Mouse (Mus musculus) thymus, adult 2 months (tissue): ENCODE results near the gene Steap3. TPM values are rescaled to one million over a fixed set of nuclear protein-coding genes. Genes with fewer than 3 reads are reported as not detected.

ENCODE experiments used
- DNase-seq: peaks from one replicate; pipeline ENCODE4 v3.0.0; 2021
- H3K27ac ChIP-seq: fragments of 200-500 bp; 2 replicates; pipeline ENCODE4 v1.5.1; 2012; ENCODE audit warnings: low read length, control low read depth; ENCODE audit not compliant: control insufficient read depth, insufficient read depth
- H3K27me3 ChIP-seq: fragments of 200-500 bp; 2 replicates; pipeline ENCODE4 v1.6.1; 2012; ENCODE audit warnings: mild to moderate bottlenecking, low read length, moderate library complexity, mixed read lengths; ENCODE audit not compliant: control insufficient read depth, insufficient read depth
- H3K36me3 ChIP-seq: fragments of 200-500 bp; 2 replicates; pipeline ENCODE4 v1.6.1; 2012; ENCODE audit warnings: mild to moderate bottlenecking, low read length, moderate library complexity; ENCODE audit not compliant: control insufficient read depth, insufficient read depth
- H3K4me1 ChIP-seq: fragments of 200-500 bp; replicated peaks from 2 replicates; pipeline ENCODE4 v1.6.1; 2012; ENCODE audit warnings: low read length; ENCODE audit not compliant: control insufficient read depth, insufficient read depth
- H3K4me3 ChIP-seq: fragments of 200-500 bp; 2 replicates; pipeline ENCODE4 v1.5.1; 2012; ENCODE audit warnings: mild to moderate bottlenecking, low read length, control low read depth, moderate library complexity; ENCODE audit not compliant: control insufficient read depth, insufficient read depth
- CTCF ChIP-seq: fragments of 200-500 bp; IDR thresholded peaks from 2 replicates; pipeline ENCODE4 v1.5.1; 2012; ENCODE audit warnings: mild to moderate bottlenecking, control low read depth, low read length, moderate library complexity, borderline replicate concordance; ENCODE audit not compliant: control insufficient read depth, poor library complexity, insufficient read depth; ENCODE audit errors: extremely low read depth
- POLR2A ChIP-seq: fragments of 200-500 bp; IDR thresholded peaks from 2 replicates; pipeline ENCODE4 v1.6.1; 2012; ENCODE audit warnings: mild to moderate bottlenecking, low read length, control low read depth, moderate library complexity; ENCODE audit not compliant: control insufficient read depth, poor library complexity, insufficient read depth; ENCODE audit errors: extremely low read depth
- WGBS: fragments of 180-500 bp; shearing (Covaris S2); methylation state at CpG from one replicate; pipeline ENCODE4 v1.1.7; 2018; 5-methylcytosine and 5-hydroxymethylcytosine counted together
- polyA plus RNA-seq: library from polyadenylated mRNA; depleted of rRNA; stranded (reverse); fragments of >200 nt; gene quantifications from 2 replicates; pipeline ENCODE4 v1.2.3, GENCODE M21; 2012

The Steap3 gene
- polyA plus RNA-seq, 1 experiment = 24.2 TPM

- no peak overlapping the region for H3K27ac ChIP-seq
- H3K27me3 ChIP-seq = no peaks in the 10 kb centered on the region
- H3K4me3 ChIP-seq = no peak overlapping the region
- H3K36me3 ChIP-seq = no peaks in the 10 kb centered on the region
- no peak for DNase-seq
- no peaks in the 10 kb centered on the region for H3K4me1 ChIP-seq
- no peak for TF ChIP-seq CTCF
- no peak for TF ChIP-seq POLR2A
- WGBS = 98% methylated on average over 2 of the region's 2 CpGs
These were observed 82.2 kb downstream of the Steap3 start for GRCm38 (mm10) chr1:120190300-120190699.

DNA sequence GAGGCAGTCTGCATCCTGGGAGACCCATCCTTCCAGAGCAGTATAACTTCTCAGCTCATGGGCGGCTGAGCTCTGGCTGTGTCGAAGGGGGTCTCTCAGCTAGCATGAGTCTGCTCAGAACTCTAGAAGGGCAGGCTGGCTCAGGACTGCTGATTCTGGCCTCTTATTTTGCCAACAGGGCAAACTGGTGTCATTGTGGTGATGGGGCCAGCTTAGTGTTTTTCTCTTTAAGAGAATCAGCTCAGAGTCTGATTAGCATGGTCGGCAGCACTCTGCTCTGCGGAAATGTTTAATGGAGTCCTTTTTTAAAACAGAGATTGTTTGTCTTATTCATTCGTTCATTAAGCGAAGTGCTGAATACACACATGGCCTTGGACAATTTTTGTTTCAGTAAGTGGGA, 83.3 kb downstream of the Steap3 start:
- Histone ChIP-seq H3K4me3 (no peak overlapping the region), H3K4me1 (no peaks in the 10 kb centered on the region), H3K27ac (no peak overlapping the region), H3K27me3 (no peaks in the 10 kb centered on the region), H3K36me3 (no peaks in the 10 kb centered on the region)
- no peak for TF ChIP-seq CTCF
- TF ChIP-seq POLR2A = no peak
- over 99% methylated on average over 6 of the region's 6 CpGs for WGBS
- DNase-seq = no peak

- no peak overlapping the region for H3K27ac ChIP-seq
- H3K36me3 ChIP-seq = no peaks in the 10 kb centered on the region
- WGBS = 97% methylated on average over 7 of the region's 7 CpGs
- no peak overlapping the region for H3K4me3 ChIP-seq
- no peaks in the 10 kb centered on the region for H3K27me3 ChIP-seq
- TF ChIP-seq POLR2A = no peak
- TF ChIP-seq CTCF = no peak
- no peaks in the 10 kb centered on the region for H3K4me1 ChIP-seq
- no peak for DNase-seq
These were observed 85.4 kb downstream of the Steap3 start for GRCm38 (mm10) chr1:120187059-120187458.

- TF ChIP-seq CTCF (no peak), POLR2A (no peak)
These were observed 85.8 kb downstream of the Steap3 start for GRCm38 (mm10) chr1:120186655-120187054.

DNA sequence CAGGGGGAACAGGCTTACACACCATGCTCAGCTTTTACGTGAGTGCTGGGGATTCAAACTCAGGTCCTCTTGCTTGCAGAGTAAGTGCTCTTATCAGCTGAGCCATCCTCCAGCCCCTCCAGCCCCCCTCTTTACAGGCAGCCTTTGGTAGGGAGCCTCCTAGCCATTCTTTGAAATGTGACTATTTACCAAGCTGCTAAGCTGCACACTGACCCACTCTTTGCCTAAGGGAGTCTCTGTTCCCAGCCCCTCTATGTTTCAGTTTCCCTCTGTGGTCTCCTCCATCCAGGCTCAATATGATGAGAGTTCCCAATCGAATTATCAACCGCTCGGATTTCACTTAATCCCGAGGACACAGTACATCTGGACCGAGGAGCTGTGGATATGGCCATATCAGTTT, 86.3 kb downstream of the Steap3 start:
- TF ChIP-seq CTCF = no peak
- TF ChIP-seq POLR2A = no peak
- no peak for DNase-seq
- no peak overlapping the region for H3K27ac ChIP-seq
- H3K27me3 ChIP-seq = no peaks in the 10 kb centered on the region
- WGBS = 86% methylated on average over 6 of the region's 6 CpGs
- no peaks in the 10 kb centered on the region for H3K4me1 ChIP-seq
- H3K4me3 ChIP-seq = no peak overlapping the region
- H3K36me3 ChIP-seq = no peaks in the 10 kb centered on the region

More at GRCm38 (mm10) chr1:120186655-120187054, 85.8 kb downstream of the Steap3 start:
- H3K4me3 ChIP-seq = no peak overlapping the region
- no peak for DNase-seq
- 94% methylated on average over 9 of the region's 9 CpGs for WGBS
- no peaks in the 10 kb centered on the region for H3K27me3 ChIP-seq
- H3K36me3 ChIP-seq = no peaks in the 10 kb centered on the region
- no peak overlapping the region for H3K27ac ChIP-seq
- H3K4me1 ChIP-seq = no peaks in the 10 kb centered on the region

DNA sequence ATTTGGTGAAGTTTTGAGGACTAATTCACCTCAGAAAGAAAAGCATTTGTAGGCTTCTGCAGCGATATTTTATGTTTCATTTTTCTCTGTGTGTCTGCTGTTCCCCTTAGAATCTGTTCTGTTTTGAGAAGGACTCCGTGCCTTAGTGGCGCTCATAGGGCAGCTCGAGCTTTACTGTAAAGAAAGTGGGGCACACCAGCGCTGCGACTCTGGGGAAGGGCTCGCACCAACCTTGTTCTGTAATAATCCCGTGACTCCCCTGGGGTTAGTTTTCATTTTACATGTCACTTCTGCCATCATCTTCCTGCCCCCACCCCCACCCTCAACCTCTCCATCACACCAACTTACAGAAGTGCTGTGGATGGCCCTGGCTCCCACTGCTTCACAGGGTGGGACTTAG, 95.4 kb downstream of the Steap3 start:
- no peak for TF ChIP-seq POLR2A
- TF ChIP-seq CTCF = no peak
- H3K27me3 ChIP-seq = no peaks in the 10 kb centered on the region
- H3K4me3 ChIP-seq = no peak overlapping the region
- no peaks in the 10 kb centered on the region for H3K36me3 ChIP-seq
- H3K4me1 ChIP-seq = no peaks in the 10 kb centered on the region
- no peak overlapping the region for H3K27ac ChIP-seq
- no peak for DNase-seq
- WGBS = 95% methylated on average over 8 of the region's 8 CpGs

DNA sequence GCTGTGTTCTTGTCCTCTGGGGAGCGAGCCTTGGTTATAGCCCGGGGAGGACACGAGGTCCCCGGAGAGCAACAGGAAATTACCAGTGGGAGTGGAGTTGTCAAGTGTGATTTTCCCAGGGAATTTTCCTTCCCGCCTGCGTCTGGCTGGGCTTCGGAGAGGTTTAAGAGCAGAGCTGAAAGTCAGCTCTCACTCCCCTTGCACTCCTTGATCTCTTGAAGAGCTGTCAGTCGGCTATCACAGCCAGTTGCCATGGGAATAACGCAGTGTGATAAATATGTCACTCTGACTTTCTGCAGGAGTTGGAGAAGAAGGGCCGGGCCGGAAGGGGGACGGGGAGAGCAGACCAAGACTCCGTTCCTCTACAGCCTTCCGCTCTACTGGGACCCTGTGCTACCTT, 96.2 kb downstream of the Steap3 start:
- DNase-seq = no peak
- WGBS = 78% methylated on average over 14 of the region's 14 CpGs
- Histone ChIP-seq H3K4me3 (no peak overlapping the region), H3K27me3 (no peaks in the 10 kb centered on the region), H3K4me1 (no peaks in the 10 kb centered on the region), H3K36me3 (no peaks in the 10 kb centered on the region), H3K27ac (no peak overlapping the region)
- TF ChIP-seq POLR2A = no peak
- no peak for TF ChIP-seq CTCF
